Mouse (Mus musculus) G1E (cell line): ENCODE measurements around the gene C3. TPM values are rescaled to one million over a fixed set of nuclear protein-coding genes. Genes with fewer than 3 reads are reported as not detected.

ENCODE experiments used
- ATAC-seq: 2 replicates; pipeline ENCODE4 v1.8.0; 2016; ENCODE audit warnings: mild to moderate bottlenecking; ENCODE audit not compliant: insufficient number of reproducible peaks, poor library complexity, low FRiP score, severe bottlenecking; ENCODE audit errors: extremely low read depth
- DNase-seq: peaks from one replicate; pipeline ENCODE4 v3.0.0; 2012; ENCODE audit warnings: low spot score
- H3K27me3 ChIP-seq: 2 replicates; pipeline ENCODE4 v1.6.1; 2012; ENCODE audit warnings: mild to moderate bottlenecking, low read length, inconsistent platforms; ENCODE audit not compliant: insufficient read depth
- H3K36me3 ChIP-seq: replicated peaks from 2 replicates; pipeline ENCODE3; 2012; ENCODE audit warnings: mild to moderate bottlenecking, inconsistent platforms
- H3K4me1 ChIP-seq: 2 replicates; pipeline ENCODE4 v1.6.1; 2012; ENCODE audit warnings: low read depth, low read length, inconsistent platforms, mixed read lengths; ENCODE audit not compliant: insufficient read depth
- H3K4me3 ChIP-seq: 2 replicates; pipeline ENCODE4 v1.5.1; 2012; ENCODE audit warnings: low read depth, mild to moderate bottlenecking, inconsistent platforms, low read length, moderate library complexity, mixed read lengths
- H3K9me3 ChIP-seq: replicated peaks from 2 replicates; pipeline ENCODE4 v1.6.1; 2012; ENCODE audit warnings: inconsistent platforms
- CTCF ChIP-seq: IDR thresholded peaks from 2 replicates; pipeline ENCODE4 v1.5.1; 2012; ENCODE audit warnings: low read depth, low read length, inconsistent platforms, mixed read lengths
- GATA1 ChIP-seq: IDR thresholded peaks from 2 replicates; pipeline ENCODE4 v1.6.1; 2012; ENCODE audit warnings: borderline replicate concordance, low read length, inconsistent platforms, mixed read lengths
- GATA2 ChIP-seq: IDR thresholded peaks from 2 replicates; pipeline ENCODE4 v1.6.1; 2012; ENCODE audit warnings: low read depth, low read length, inconsistent platforms, borderline replicate concordance
- POLR2AphosphoS5 ChIP-seq: IDR thresholded peaks from 2 replicates; pipeline ENCODE4 v1.6.1; 2012; ENCODE audit warnings: low read depth, low read length, inconsistent platforms; ENCODE audit not compliant: insufficient replicate concordance
- TAL1 ChIP-seq: conservative IDR thresholded peaks from 2 replicates; pipeline ENCODE4 v1.6.1; 2012; ENCODE audit warnings: low read depth, low read length, inconsistent platforms, mixed read lengths
- polyA plus RNA-seq: library from polyadenylated mRNA; stranded (reverse); fragments of >175 nt; gene quantifications from 2 replicates; pipeline ENCODE4 v1.2.3, GENCODE M21; 2012
- total RNA-seq, 2 experiments: library from RNA; stranded (forward) in 1 of 2; stranded (reverse) in 1 of 2; fragments of 200-1000 nt in 1 of 2; fragments of >200 nt in 1 of 2; fragmentation: Nextera tagmentation in 1 of 2; gene quantifications; 2 replicates each; pipeline ENCODE4 v1.2.3; 2014 to 2017

C3 gene
- total and polyA plus RNA-seq, 3 experiments: 0.04 to 0.27 TPM; not detected in 1

DNA sequence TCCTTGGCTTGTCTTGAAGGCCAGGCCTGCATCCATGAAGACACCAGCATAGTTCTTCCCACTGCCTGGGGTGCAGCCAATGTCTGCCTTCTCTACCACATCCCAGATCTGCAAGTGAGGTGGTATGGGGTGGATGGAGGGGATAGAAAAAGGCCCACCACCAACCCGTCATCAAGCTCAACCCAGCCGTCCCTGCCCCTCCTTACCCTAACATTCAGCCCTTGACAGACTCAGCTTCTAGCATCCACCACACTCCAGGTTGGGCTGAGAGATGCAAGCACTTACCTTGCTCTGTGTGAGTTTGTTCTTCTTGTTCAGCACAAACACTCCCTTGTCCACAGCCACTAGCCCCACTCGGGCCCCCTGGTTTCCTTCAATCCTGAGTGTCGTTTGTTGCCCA is 6.0 kb downstream of the C3 start:
- no peak for ATAC-seq
- H3K4me1 ChIP-seq: peaks cover 42% of the 10 kb centered on the region
- TF ChIP-seq CTCF: no peak
- no peak for TF ChIP-seq GATA2
- no peak for TF ChIP-seq GATA1
- no peak for TF ChIP-seq POLR2AphosphoS5
- no peak for TF ChIP-seq TAL1

DNA sequence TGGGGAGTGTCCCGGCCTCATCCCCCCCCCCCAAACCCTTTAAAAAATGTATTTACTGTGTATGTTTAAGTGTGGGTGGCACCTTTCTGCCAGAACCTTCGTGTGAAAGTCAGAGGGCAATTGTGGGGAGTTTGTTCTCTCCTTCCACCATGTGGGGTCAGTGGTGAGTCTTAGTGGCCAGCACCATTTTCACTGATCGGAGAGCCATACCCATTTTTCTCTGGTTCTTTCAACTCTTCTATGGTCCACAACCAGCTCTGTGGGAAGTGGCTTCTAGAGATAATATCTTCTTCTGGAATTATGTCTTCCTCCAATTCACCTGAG is 8.1 kb downstream of the C3 start:
- H3K9me3 ChIP-seq: no peaks in the 10 kb centered on the region
- no peak overlapping the region for H3K4me3 ChIP-seq
- TF ChIP-seq GATA2: no peak
- no peak for TF ChIP-seq POLR2AphosphoS5
- no peak for TF ChIP-seq TAL1
- TF ChIP-seq GATA1: no peak
- TF ChIP-seq CTCF: no peak
- no peaks in the 10 kb centered on the region for H3K36me3 ChIP-seq
- no peak for ATAC-seq
- H3K4me1 ChIP-seq: peaks cover 45% of the 10 kb centered on the region
- DNase-seq: no peak
- H3K27me3 ChIP-seq: peaks cover 64% of the 10 kb centered on the region

More for the DNA sequence above, 6.0 kb downstream of the C3 start:
- Histone ChIP-seq H3K36me3 (no peaks in the 10 kb centered on the region), H3K9me3 (no peaks in the 10 kb centered on the region), H3K4me3 (no peak overlapping the region), H3K27me3 (peaks cover 65% of the 10 kb centered on the region)
- DNase-seq: no peak

GRCm38 (mm10) chr17:57219167-57219883 is 8.6 kb downstream of the C3 start:
- DNase-seq (no peak), ATAC-seq (no peak)
- no peaks in the 10 kb centered on the region for H3K36me3 ChIP-seq
- H3K9me3 ChIP-seq: no peaks in the 10 kb centered on the region
- H3K4me3 ChIP-seq: no peak overlapping the region
- TF ChIP-seq CTCF: peak; percentile 57
- no peak for TF ChIP-seq TAL1
- H3K4me1 ChIP-seq: peaks cover 45% of the 10 kb centered on the region
- H3K27me3 ChIP-seq: peaks cover 66% of the 10 kb centered on the region

DNA sequence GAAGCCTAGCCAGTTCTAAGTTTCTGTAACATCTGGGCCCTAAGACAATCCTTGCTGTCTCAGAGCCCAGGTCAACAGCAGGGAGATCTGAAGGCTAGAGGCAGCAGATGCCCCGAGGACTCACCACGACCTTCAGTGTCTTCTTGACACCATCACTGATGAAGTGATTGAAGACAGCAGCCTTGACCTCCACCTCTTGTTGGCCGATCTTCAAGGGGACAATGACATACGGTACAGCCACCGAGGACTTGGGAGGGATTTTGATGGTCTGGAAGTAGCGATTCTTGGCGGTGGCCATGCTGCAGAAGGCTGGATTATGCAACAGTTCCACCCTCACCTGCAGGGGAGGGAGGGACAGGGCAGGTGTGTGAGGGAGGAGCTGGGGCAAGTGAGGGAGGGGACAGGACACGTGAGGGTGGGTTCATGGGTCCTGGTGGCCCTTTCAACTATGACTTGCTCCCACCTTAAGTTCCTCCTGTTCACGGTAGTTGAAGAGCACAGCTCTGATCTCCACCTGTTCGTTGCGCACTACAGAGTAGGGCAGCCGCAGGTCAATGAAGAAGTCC is 9.5 kb downstream of the C3 start:
- Histone ChIP-seq H3K4me1 (peaks cover 36% of the 10 kb centered on the region), H3K9me3 (no peaks in the 10 kb centered on the region), H3K27me3 (peaks cover 64% of the 10 kb centered on the region), H3K4me3 (no peak overlapping the region), H3K36me3 (no peaks in the 10 kb centered on the region)
- TF ChIP-seq GATA2: no peak
- no peak for TF ChIP-seq GATA1
- no peak for TF ChIP-seq POLR2AphosphoS5
- no peak for TF ChIP-seq CTCF
- no peak for TF ChIP-seq TAL1
- no peak for ATAC-seq
- no peak for DNase-seq

DNA sequence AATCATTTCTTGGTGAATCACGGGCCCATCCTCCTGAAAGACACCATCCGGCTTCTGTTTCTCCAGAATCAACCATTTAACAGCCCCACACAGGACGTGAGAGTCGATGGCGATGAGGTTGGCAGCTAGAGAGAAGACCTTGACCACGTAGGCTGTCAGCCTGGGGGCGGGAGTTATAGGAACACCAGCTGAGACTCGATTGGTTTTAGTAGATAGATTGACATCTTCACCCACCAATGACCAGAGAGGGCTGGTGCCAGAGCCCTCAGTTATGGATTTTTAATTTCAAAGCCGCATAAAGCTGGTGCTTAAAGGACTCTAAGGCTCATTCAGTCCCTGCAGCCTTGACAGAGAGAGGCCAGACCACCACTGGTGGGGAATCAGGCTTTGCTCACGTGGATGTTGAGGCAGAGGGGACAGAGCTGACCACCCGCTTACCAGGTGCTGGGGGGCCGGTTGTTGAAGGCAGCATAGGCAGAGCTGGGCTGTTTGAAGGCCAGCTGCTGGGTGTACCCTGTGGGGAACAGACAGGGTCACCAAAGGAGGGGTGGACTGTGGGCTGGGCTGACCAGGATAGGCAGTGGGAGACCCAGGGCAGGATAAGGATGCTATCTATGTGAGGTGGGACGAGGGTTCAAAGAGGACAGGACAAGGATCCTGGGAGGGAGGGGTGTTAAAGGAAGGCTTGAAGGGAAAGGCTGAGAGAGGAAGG is 13.1 kb downstream of the C3 start:
- no peak overlapping the region for H3K4me3 ChIP-seq
- TF ChIP-seq POLR2AphosphoS5: no peak
- no peak for TF ChIP-seq CTCF
- TF ChIP-seq TAL1: no peak
- no peak for TF ChIP-seq GATA1
- no peak for TF ChIP-seq GATA2
- ATAC-seq: no peak
- peaks cover 56% of the 10 kb centered on the region for H3K27me3 ChIP-seq
- H3K36me3 ChIP-seq: no peaks in the 10 kb centered on the region
- no peaks in the 10 kb centered on the region for H3K9me3 ChIP-seq
- DNase-seq: no peak
- H3K4me1 ChIP-seq: peaks cover 29% of the 10 kb centered on the region

GRCm38 (mm10) chr17:57211501-57211900 is 16.4 kb downstream of the C3 start:
- Histone ChIP-seq H3K4me3 (no peak overlapping the region), H3K36me3 (no peaks in the 10 kb centered on the region), H3K4me1 (peaks cover 26% of the 10 kb centered on the region), H3K9me3 (no peaks in the 10 kb centered on the region), H3K27me3 (peaks cover 47% of the 10 kb centered on the region)
- ATAC-seq (no peak), DNase-seq (no peak)
- TF ChIP-seq CTCF: no peak
- TF ChIP-seq TAL1: no peak
- TF ChIP-seq GATA2: no peak
- no peak for TF ChIP-seq POLR2AphosphoS5
- TF ChIP-seq GATA1: no peak
